Mouse (Mus musculus) lung, postnatal 0 days (tissue): ENCODE data around the gene B3gnt3. TPM values are rescaled to one million over a fixed set of nuclear protein-coding genes. Genes with fewer than 3 reads are reported as not detected.
"Not testable (repeated sequence)": the region's sequence is repeated elsewhere in the genome, so short reads cannot be mapped to it uniquely, and the experiment has no call there.

Experiments used
- ATAC-seq: fragments of 200-750 bp; cut with Nextera tagmentation; 2 replicates; pipeline ENCODE4 v1.8.0; 2017; ENCODE audit warnings: moderate library complexity
- DNase-seq: peaks from one replicate; pipeline ENCODE4 v3.0.0-alpha.2; 2016; ENCODE audit warnings: low spot score
- H3K27ac ChIP-seq: fragments of 300-500 bp; sonication (generic); 2 replicates; pipeline ENCODE4 v1.5.1; 2014; ENCODE audit warnings: antibody characterized with exemption, mild to moderate bottlenecking, low read length, mixed read lengths
- H3K27me3 ChIP-seq: fragments of 300-500 bp; sonication (generic); replicated peaks from 2 replicates; pipeline ENCODE4 v1.6.1; 2014; ENCODE audit warnings: low read length, mixed read lengths; ENCODE audit not compliant: insufficient read depth
- H3K36me3 ChIP-seq: fragments of 300-500 bp; sonication (generic); 2 replicates; pipeline ENCODE4 v1.6.1; 2014; ENCODE audit warnings: low read length, mixed read lengths; ENCODE audit not compliant: insufficient read depth
- H3K4me1 ChIP-seq: fragments of 300-500 bp; sonication (generic); 2 replicates; pipeline ENCODE4 v1.6.1; 2014; ENCODE audit warnings: antibody characterized with exemption, low read depth, low read length, mixed read lengths; ENCODE audit not compliant: insufficient read depth
- H3K4me2 ChIP-seq: fragments of 300-500 bp; sonication (generic); replicated peaks from 2 replicates; pipeline ENCODE4 v1.6.1; 2014; ENCODE audit warnings: low read depth, mild to moderate bottlenecking, low read length, moderate library complexity, mixed read lengths
- H3K4me3 ChIP-seq: fragments of 300-500 bp; sonication (generic); 2 replicates; pipeline ENCODE4 v1.5.1; 2014; ENCODE audit warnings: low read depth, low read length
- H3K9ac ChIP-seq: fragments of 300-500 bp; sonication (generic); replicated peaks from 2 replicates; pipeline ENCODE4 v1.6.1; 2014; ENCODE audit warnings: low read depth, mild to moderate bottlenecking
- H3K9me3 ChIP-seq: fragments of 300-500 bp; sonication (generic); 2 replicates; pipeline ENCODE4 v1.6.1; 2016; ENCODE audit warnings: low read length, mixed read lengths
- CTCF ChIP-seq: IDR thresholded peaks from 2 replicates; pipeline ENCODE4 v1.5.1; 2016; ENCODE audit warnings: antibody characterized with exemption, mild to moderate bottlenecking
- EP300 ChIP-seq: IDR thresholded peaks from 2 replicates; pipeline ENCODE4 v1.6.1; 2016; ENCODE audit warnings: antibody characterized with exemption, mild to moderate bottlenecking, control low read depth
- WGBS: fragments of 180-500 bp; shearing (Covaris S2); extraction: QIAGEN DNeasy Blood & Tissue Kit; methylation state at CpG from one replicate; pipeline ENCODE4 v1.1.7; 2014; 5-methylcytosine and 5-hydroxymethylcytosine counted together
- polyA plus RNA-seq: library from polyadenylated mRNA; unstranded; fragments of >200 nt; fragmentation: Nextera tagmentation; extraction: Ambion mirVana; gene quantifications from 2 replicates; pipeline ENCODE4 v1.2.1, GENCODE M21; 2015

B3gnt3 gene
- polyA plus RNA-seq, 1 experiment from 2014 or later = 12.1 TPM

DNA sequence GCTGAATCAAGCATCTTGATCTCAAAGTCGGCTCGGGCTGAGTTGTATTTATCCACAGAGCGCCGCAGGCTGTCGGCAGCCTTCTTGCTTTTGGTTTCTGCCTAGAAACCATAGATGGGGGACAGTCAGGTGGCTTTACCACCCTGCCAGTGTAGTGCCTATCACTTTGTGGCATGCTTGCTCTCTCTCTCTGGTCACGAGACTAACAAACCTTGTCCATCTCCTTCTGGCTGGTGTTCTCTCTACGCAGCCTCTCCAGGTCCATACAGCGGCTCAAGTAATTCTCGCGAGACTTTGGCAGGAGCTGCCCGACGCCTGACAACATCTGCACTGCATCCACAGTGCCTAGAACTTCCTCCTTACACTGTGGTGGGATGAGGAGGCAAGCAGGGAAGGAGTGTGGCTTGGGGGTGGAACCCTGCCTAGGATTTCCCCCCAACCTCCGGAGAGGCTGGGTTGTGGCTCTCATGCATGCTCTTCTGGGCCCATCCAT is 15.0 kb upstream of the B3gnt3 start:
- Histone ChIP-seq H3K9me3 (no peaks in the 10 kb centered on the region), H3K27ac (no peak overlapping the region), H3K36me3 (no peaks in the 10 kb centered on the region), H3K4me3 (no peak overlapping the region), H3K4me1 (no peaks in the 10 kb centered on the region), H3K4me2 (no peak overlapping the region), H3K27me3 (no peaks in the 10 kb centered on the region), H3K9ac (no peak overlapping the region)
- no peak for DNase-seq
- no peak for ATAC-seq
- TF ChIP-seq CTCF (no peak), EP300 (no peak)
- WGBS = 67% methylated on average over 13 of the region's 13 CpGs

DNA sequence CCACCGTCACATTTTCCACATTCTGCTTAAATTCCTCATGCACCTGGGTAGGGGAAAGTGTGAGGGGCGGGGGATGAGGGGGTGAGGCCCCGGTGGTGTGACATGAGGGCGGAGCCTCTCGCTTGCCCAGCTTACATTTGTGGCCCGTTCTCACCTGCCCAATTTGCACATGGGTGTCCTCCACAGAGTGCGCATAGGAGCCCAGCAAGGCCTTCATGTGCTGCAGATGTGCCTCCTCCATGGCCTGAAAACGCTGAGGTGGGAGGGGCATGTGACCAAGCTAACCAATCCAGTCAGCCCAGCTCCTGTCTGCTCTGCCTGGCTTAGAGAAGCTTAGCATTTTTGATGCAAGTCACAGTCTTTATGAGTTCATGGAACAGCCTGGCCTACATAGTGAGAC is 13.9 kb upstream of the B3gnt3 start:
- no peak overlapping the region for H3K27ac ChIP-seq
- no peak for DNase-seq
- H3K4me3 ChIP-seq = no peak overlapping the region
- H3K36me3 ChIP-seq = no peaks in the 10 kb centered on the region
- TF ChIP-seq CTCF (no peak), EP300 (no peak)
- no peak; the same call in 1 of the 2 replicates for ATAC-seq
- WGBS = 26% methylated on average over 8 of the region's 8 CpGs
- no peaks in the 10 kb centered on the region for H3K9me3 ChIP-seq
- H3K4me2 ChIP-seq = no peak overlapping the region
- H3K4me1 ChIP-seq = no peaks in the 10 kb centered on the region
- no peak overlapping the region for H3K9ac ChIP-seq
- no peaks in the 10 kb centered on the region for H3K27me3 ChIP-seq

DNA sequence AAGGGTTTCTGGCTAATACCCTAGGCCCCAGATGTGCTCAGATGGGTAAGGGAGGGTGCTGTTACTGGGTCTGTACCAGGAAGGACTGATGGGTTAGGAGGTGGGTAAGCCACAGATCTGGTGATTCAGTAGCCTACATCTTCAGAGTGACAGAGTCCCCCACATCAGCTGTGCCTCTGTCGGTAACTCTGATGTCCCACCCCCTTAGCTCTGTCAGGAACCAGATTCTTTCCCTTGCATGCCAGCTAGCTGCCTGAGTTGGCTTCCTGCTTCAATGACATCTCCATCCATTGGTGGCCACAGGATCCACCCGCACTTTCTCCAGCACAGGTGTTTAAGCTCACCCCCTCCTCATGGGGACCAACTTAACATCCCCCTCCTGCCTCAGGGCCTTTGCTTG is 10.0 kb upstream of the B3gnt3 start:
- no peak overlapping the region for H3K27ac ChIP-seq
- no peaks in the 10 kb centered on the region for H3K36me3 ChIP-seq
- TF ChIP-seq EP300 = no peak
- no peak for TF ChIP-seq CTCF
- no peak overlapping the region for H3K4me2 ChIP-seq
- H3K4me1 ChIP-seq = no peaks in the 10 kb centered on the region
- WGBS = 75% methylated on average over 2 of the region's 2 CpGs
- H3K9me3 ChIP-seq = no peaks in the 10 kb centered on the region
- H3K4me3 ChIP-seq = no peak overlapping the region
- DNase-seq = no peak
- no peak for ATAC-seq
- H3K27me3 ChIP-seq = 0 out of 2 replicates have a peak, but pooled peaks cover 5% of the 10 kb centered on the region
- no peak overlapping the region for H3K9ac ChIP-seq

DNA sequence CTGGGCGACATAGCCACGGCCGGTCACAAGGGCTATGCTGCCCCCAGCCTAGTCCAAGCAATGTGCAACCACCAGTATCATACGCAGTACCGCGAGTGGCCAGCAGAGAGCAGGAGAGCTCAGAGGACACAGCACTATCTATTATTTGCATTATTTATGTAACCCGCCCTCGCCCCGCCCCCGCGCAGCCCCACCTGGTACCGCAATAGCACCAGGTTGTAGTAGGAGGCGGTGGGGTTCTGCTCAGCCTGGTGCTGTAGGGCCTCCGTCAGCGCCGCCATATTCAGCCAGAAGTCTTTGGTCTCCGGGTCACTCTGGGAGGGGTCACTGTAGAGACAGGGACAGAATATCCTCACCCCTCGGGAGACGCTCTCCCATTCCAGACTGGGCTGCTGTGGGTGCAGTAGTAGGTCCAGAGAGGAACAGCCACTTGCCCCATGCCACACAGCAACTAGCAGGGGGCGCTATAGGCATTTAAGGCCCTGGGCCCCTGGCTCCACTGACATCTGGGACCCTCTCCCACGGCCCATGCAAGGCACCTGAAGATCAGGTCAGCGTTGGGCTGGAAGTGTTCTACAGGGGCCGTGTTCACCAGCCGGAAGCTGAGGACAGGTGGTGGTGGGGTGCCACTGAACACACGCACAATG is 8.3 kb upstream of the B3gnt3 start:
- peak; percentile 68 for DNase-seq
- Histone ChIP-seq H3K36me3 (no peaks in the 10 kb centered on the region), H3K4me2 (peak overlapping the region; percentile 42), H3K4me3 (no peak overlapping the region), H3K27me3 (0 out of 2 replicates have a peak, but pooled peaks cover 5% of the 10 kb centered on the region), H3K27ac (no peak overlapping the region), H3K9me3 (no peaks in the 10 kb centered on the region), H3K4me1 (no peaks in the 10 kb centered on the region), H3K9ac (no peak overlapping the region)
- peak; percentile 70 for ATAC-seq
- WGBS = 18% methylated on average over 25 of the region's 25 CpGs
- peak; percentile 83 for TF ChIP-seq CTCF
- TF ChIP-seq EP300 = no peak

DNA sequence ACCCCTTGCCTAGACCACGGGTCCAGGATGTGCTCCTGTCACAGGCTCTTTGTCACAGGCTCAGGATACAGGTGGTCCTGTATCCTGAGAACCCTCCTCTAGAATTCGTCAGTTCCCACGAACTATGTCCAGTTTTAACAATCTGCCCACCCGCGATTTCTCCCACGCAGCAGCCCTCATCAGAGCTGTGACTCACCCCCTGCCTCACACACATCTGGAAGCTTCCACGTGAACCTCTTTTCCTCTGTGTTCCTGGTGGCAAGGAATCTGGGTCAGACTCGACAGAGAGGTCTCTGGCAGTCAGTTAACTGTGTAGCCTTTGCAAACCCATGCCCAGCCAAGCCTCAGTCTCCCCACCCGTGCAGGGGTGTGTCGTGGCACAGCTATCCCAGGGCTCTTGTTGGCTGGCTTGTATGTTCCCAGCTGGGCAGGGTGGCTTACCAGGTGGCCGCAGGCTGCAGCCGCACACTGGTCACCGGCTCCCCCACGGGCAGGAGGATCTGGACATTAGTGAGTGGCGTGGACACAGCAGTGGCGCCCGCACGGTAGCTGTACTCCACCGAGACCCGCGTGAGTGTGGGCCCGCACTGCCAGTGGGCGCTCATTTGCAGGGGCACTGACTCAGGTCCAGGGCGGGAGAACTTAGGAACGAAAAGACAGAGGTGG is 7.7 kb upstream of the B3gnt3 start:
- no peaks in the 10 kb centered on the region for H3K36me3 ChIP-seq
- no peak overlapping the region for H3K4me3 ChIP-seq
- H3K4me2 ChIP-seq = no peak overlapping the region
- H3K9ac ChIP-seq = no peak overlapping the region
- no peak for ATAC-seq
- DNase-seq = no peak
- TF ChIP-seq CTCF (no peak), EP300 (no peak)
- 42% methylated on average over 25 of the region's 25 CpGs for WGBS
- H3K27ac ChIP-seq = no peak overlapping the region
- H3K4me1 ChIP-seq = no peaks in the 10 kb centered on the region
- no peaks in the 10 kb centered on the region for H3K9me3 ChIP-seq
- 0 out of 2 replicates have a peak, but pooled peaks cover 5% of the 10 kb centered on the region for H3K27me3 ChIP-seq

DNA sequence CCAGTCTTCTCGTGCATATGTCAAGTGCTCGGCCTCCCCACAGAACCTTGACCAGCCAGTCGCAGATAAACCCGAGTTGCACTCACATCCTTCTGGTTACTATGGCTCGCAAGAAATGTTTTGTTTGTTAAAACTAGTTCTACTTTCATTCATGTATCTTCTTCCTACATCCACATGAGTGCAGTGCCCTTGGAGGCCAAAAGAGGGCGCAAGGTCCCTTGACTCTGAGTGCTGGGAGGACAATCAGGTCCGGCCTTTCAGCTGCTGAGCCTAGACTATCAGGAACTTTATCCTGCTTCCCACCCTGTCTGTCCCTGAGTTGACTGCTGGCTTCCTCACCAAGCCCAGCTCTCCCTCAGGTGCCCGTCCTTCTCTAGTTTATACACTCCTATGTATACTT is 6.3 kb upstream of the B3gnt3 start:
- no peak overlapping the region for H3K4me2 ChIP-seq
- H3K36me3 ChIP-seq = no peaks in the 10 kb centered on the region
- H3K27ac ChIP-seq = no peak overlapping the region
- 0 out of 2 replicates have a peak, but pooled peaks cover 5% of the 10 kb centered on the region for H3K27me3 ChIP-seq
- no peaks in the 10 kb centered on the region for H3K4me1 ChIP-seq
- no peak overlapping the region for H3K4me3 ChIP-seq
- no peaks in the 10 kb centered on the region for H3K9me3 ChIP-seq
- DNase-seq (peak; percentile 44), ATAC-seq (no peak)
- H3K9ac ChIP-seq = no peak overlapping the region
- peak; percentile 75 for TF ChIP-seq CTCF
- no peak for TF ChIP-seq EP300
- WGBS = 38% methylated on average over 8 of the region's 8 CpGs

DNA sequence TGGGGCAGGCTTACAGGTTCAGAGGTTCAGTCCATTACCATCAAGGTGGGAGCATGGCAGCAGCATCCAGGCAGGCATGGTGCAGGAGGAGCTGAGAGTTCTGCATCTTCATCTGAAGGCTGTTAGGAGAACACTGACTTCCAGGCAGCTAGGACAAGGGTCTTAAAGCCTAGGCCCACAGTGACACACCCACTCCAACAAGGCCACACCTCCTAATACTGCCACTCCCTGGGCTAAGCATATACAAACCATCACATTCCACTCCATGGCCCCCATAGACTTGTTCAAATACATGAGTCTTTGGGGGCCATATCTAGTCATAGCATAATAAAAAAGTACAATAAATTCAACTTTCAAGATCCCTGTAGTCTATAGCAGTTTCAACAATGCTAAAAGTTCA is 1.8 kb upstream of the B3gnt3 start:
- H3K36me3 ChIP-seq, ATAC-seq, H3K9ac ChIP-seq, DNase-seq, H3K4me1 ChIP-seq, H3K27ac ChIP-seq, H3K9me3 ChIP-seq, H3K4me2 ChIP-seq, H3K4me3 ChIP-seq: not testable (repeated sequence)
- peaks cover 15% of the 10 kb centered on the region; the same call in 1 of the 2 replicates for H3K27me3 ChIP-seq
